Mouse (Mus musculus): Measurements from ENCODE around the gene Spsb4. TPM values are rescaled to one million over a fixed set of nuclear protein-coding genes. Genes with fewer than 3 reads are reported as not detected.

Gene Spsb4
- polyA plus RNA-seq, 1 experiment from 2014 or later = 26.6 TPM

- no peak for ATAC-seq (ENCODE audit: low FRiP score)
Observed at GRCm38 (mm10) chr9:96909503-96909902, 109.1 kb downstream of the Spsb4 start.

GRCm38 (mm10) chr9:96908737-96909136 is 109.9 kb downstream of the Spsb4 start:
- H3K9ac ChIP-seq = no peak overlapping the region
- H3K4me1 ChIP-seq (replicated peaks; ENCODE audit: control insufficient read depth, insufficient read depth, low read length) = no peaks in the 10 kb centered on the region
- H3K4me2 ChIP-seq (replicated peaks) = no peak overlapping the region
- H3K27ac ChIP-seq = no peak overlapping the region
- no peaks in the 10 kb centered on the region for H3K9me3 ChIP-seq (ENCODE audit: control insufficient read depth, low read length)
- DNase-seq (ENCODE audit: low spot score) (no peak), ATAC-seq (ENCODE audit: low FRiP score) (no peak)
- no peaks in the 10 kb centered on the region for H3K27me3 ChIP-seq (ENCODE audit: control insufficient read depth, insufficient read depth, low read length)
- WGBS = 78% methylated on average over 2 of the region's 2 CpGs
- no peaks in the 10 kb centered on the region for H3K36me3 ChIP-seq (replicated peaks; ENCODE audit: control insufficient read depth, insufficient read depth)
- H3K4me3 ChIP-seq (replicated peaks; ENCODE audit: low read length) = no peak overlapping the region

More at GRCm38 (mm10) chr9:96909503-96909902, 109.1 kb downstream of the Spsb4 start:
- no peaks in the 10 kb centered on the region for H3K9me3 ChIP-seq (ENCODE audit: control insufficient read depth, low read length)
- DNase-seq (ENCODE audit: low spot score) = no peak
- H3K27me3 ChIP-seq (ENCODE audit: control insufficient read depth, insufficient read depth, low read length) = no peaks in the 10 kb centered on the region
- no peaks in the 10 kb centered on the region for H3K36me3 ChIP-seq (replicated peaks; ENCODE audit: control insufficient read depth, insufficient read depth)
- H3K4me2 ChIP-seq (replicated peaks) = no peak overlapping the region
- no peak overlapping the region for H3K9ac ChIP-seq
- 91% methylated on average over 1 of the region's 1 CpGs for WGBS
- no peak overlapping the region for H3K27ac ChIP-seq
- H3K4me1 ChIP-seq (replicated peaks; ENCODE audit: control insufficient read depth, insufficient read depth, low read length) = no peaks in the 10 kb centered on the region
- no peak overlapping the region for H3K4me3 ChIP-seq (replicated peaks; ENCODE audit: low read length)

GRCm38 (mm10) chr9:96904360-96905355 is 114.0 kb downstream of the Spsb4 start:
- Histone ChIP-seq H3K27me3 (ENCODE audit: control insufficient read depth, insufficient read depth, low read length) (no peaks in the 10 kb centered on the region), H3K4me3 (replicated peaks; ENCODE audit: low read length) (no peak overlapping the region), H3K9ac (no peak overlapping the region), H3K9me3 (ENCODE audit: control insufficient read depth, low read length) (no peaks in the 10 kb centered on the region), H3K36me3 (replicated peaks; ENCODE audit: control insufficient read depth, insufficient read depth) (no peaks in the 10 kb centered on the region), H3K4me2 (replicated peaks) (no peak overlapping the region), H3K4me1 (replicated peaks; ENCODE audit: control insufficient read depth, insufficient read depth, low read length) (no peaks in the 10 kb centered on the region), H3K27ac (no peak overlapping the region; the same call in 1 of the 2 replicates)
- ATAC-seq (ENCODE audit: low FRiP score) (peak; percentile 27; the same call in 1 of the 2 replicates), DNase-seq (ENCODE audit: low spot score) (no peak)
- WGBS = 40% methylated on average over 7 of the region's 7 CpGs

- 89% methylated on average over 5 of the region's 5 CpGs for WGBS
Observed at GRCm38 (mm10) chr9:96899717-96900116, 118.9 kb downstream of the Spsb4 start.

GRCm38 (mm10) chr9:96899004-96899403 is 119.6 kb downstream of the Spsb4 start:
- H3K4me2 ChIP-seq (replicated peaks) = no peak overlapping the region
- no peaks in the 10 kb centered on the region for H3K36me3 ChIP-seq (replicated peaks; ENCODE audit: control insufficient read depth, insufficient read depth)
- no peak for DNase-seq (ENCODE audit: low spot score)
- H3K9ac ChIP-seq = no peak overlapping the region
- no peak overlapping the region for H3K27ac ChIP-seq
- no peaks in the 10 kb centered on the region for H3K9me3 ChIP-seq (ENCODE audit: control insufficient read depth, low read length)
- ATAC-seq (ENCODE audit: low FRiP score) = no peak
- H3K27me3 ChIP-seq (ENCODE audit: control insufficient read depth, insufficient read depth, low read length) = no peaks in the 10 kb centered on the region
- H3K4me3 ChIP-seq (replicated peaks; ENCODE audit: low read length) = no peak overlapping the region
- no peaks in the 10 kb centered on the region for H3K4me1 ChIP-seq (replicated peaks; ENCODE audit: control insufficient read depth, insufficient read depth, low read length)

More at GRCm38 (mm10) chr9:96899717-96900116, 118.9 kb downstream of the Spsb4 start:
- H3K27me3 ChIP-seq (ENCODE audit: control insufficient read depth, insufficient read depth, low read length) = no peaks in the 10 kb centered on the region
- H3K4me3 ChIP-seq (replicated peaks; ENCODE audit: low read length) = no peak overlapping the region
- no peak overlapping the region for H3K9ac ChIP-seq
- no peaks in the 10 kb centered on the region for H3K4me1 ChIP-seq (replicated peaks; ENCODE audit: control insufficient read depth, insufficient read depth, low read length)
- ATAC-seq (ENCODE audit: low FRiP score) (no peak), DNase-seq (ENCODE audit: low spot score) (no peak)
- H3K36me3 ChIP-seq (replicated peaks; ENCODE audit: control insufficient read depth, insufficient read depth) = no peaks in the 10 kb centered on the region
- no peak overlapping the region for H3K4me2 ChIP-seq (replicated peaks)
- no peak overlapping the region for H3K27ac ChIP-seq
- no peaks in the 10 kb centered on the region for H3K9me3 ChIP-seq (ENCODE audit: control insufficient read depth, low read length)

- no peaks in the 10 kb centered on the region for H3K27me3 ChIP-seq (ENCODE audit: control insufficient read depth, insufficient read depth, low read length)
- no peak overlapping the region for H3K4me3 ChIP-seq (replicated peaks; ENCODE audit: low read length)
- H3K9me3 ChIP-seq (ENCODE audit: control insufficient read depth, low read length) = no peaks in the 10 kb centered on the region
- H3K36me3 ChIP-seq (replicated peaks; ENCODE audit: control insufficient read depth, insufficient read depth) = no peaks in the 10 kb centered on the region
- H3K27ac ChIP-seq = no peak overlapping the region
- H3K4me1 ChIP-seq (replicated peaks; ENCODE audit: control insufficient read depth, insufficient read depth, low read length) = peaks cover 19% of the 10 kb centered on the region
- H3K9ac ChIP-seq = no peak overlapping the region
- DNase-seq (ENCODE audit: low spot score) = no peak
- ATAC-seq (ENCODE audit: low FRiP score) = no peak
- 100% methylated on average over 1 of the region's 1 CpGs for WGBS
- no peak overlapping the region for H3K4me2 ChIP-seq (replicated peaks)
Observed at GRCm38 (mm10) chr9:96896690-96897089, 122.0 kb downstream of the Spsb4 start.

- no peak overlapping the region for H3K4me2 ChIP-seq (replicated peaks)
- H3K4me3 ChIP-seq (replicated peaks; ENCODE audit: low read length) = no peak overlapping the region
- H3K4me1 ChIP-seq (replicated peaks; ENCODE audit: control insufficient read depth, insufficient read depth, low read length) = peaks cover 33% of the 10 kb centered on the region
- no peak overlapping the region for H3K9ac ChIP-seq
- whole genome bisulfite sequencing = 37% methylated on average over 5 of the region's 5 CpGs
- DNase-seq (ENCODE audit: low spot score) (no peak), ATAC-seq (ENCODE audit: low FRiP score) (no peak)
- peak overlapping the region; percentile 78; the same call in 1 of the 2 replicates for H3K27ac ChIP-seq
- H3K27me3 ChIP-seq (ENCODE audit: control insufficient read depth, insufficient read depth, low read length) = no peaks in the 10 kb centered on the region
- no peaks in the 10 kb centered on the region for H3K36me3 ChIP-seq (replicated peaks; ENCODE audit: control insufficient read depth, insufficient read depth)
- H3K9me3 ChIP-seq (ENCODE audit: control insufficient read depth, low read length) = no peaks in the 10 kb centered on the region
Observed at GRCm38 (mm10) chr9:96893582-96893981, 125.1 kb downstream of the Spsb4 start.

Other genes starting within 250 kb of the Spsb4 start
- 34.6 and 43.9 TPM in 2 replicates for gene Pxylp1, start 126.2 kb downstream of the Spsb4 start, polyA plus RNA-seq (2014; fragmentation: Nextera tagmentation; extraction: Ambion mirVana)
- gene Slc25a36, start 92.3 kb upstream of the Spsb4 start, polyA plus RNA-seq (2014; fragmentation: Nextera tagmentation; extraction: Ambion mirVana) = 95.4 and 99.2 TPM in 2 replicates